Mouse (Mus musculus): ENCODE data around the gene Duoxa2. TPM values are rescaled to one million over a fixed set of nuclear protein-coding genes. Genes with fewer than 3 reads are reported as not detected.

The Duoxa2 gene
- 0.24 TPM for polyA plus RNA-seq (2017; shearing (Covaris generic))

DNA sequence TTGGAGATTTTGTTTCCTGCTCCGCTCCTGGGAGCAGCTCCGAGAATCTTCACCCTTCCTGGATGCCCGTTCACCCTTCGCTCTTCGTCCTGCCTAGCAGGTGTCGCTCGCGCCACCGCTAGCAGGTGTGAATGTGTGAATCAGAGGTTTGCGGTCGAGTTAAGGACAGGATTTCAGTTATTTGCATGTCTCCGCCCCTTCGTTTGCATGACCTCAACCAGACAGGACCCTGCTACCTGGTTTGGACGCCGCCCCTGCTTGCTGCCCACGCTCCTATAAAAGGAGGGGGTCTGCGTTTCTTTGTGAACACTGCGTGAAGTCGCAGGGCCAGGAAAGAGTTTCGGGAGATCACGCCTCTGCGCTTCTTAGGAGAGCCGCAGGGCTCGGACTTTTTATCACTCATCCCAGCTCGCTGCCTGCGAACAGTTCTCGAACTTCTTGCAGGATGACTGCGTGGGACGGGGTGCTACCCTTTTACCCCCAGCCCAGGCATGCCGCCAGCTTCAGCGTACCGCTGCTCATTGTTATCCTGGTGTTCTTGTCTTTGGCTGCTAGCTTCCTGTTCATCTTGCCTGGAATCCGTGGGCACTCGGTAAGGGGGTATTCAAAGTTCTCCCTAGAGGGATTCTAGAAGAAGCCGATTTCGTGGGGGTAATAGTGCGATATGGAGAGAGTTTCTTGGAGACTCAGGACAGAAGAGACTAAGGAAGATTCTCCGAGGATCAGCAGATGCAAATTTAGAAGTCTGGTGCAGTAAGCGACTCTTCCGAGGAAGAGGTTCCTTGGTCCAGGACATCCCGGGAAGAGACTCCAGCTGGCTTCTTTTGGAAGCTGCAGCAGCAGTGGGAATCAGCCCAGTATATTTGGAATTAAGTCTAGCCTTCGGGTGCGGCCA, at the start of gene Duoxa2:
TSS of gene Duoxa2 (plus strand) at position 305 of the 895 bp plus-strand sequence.

DNA sequence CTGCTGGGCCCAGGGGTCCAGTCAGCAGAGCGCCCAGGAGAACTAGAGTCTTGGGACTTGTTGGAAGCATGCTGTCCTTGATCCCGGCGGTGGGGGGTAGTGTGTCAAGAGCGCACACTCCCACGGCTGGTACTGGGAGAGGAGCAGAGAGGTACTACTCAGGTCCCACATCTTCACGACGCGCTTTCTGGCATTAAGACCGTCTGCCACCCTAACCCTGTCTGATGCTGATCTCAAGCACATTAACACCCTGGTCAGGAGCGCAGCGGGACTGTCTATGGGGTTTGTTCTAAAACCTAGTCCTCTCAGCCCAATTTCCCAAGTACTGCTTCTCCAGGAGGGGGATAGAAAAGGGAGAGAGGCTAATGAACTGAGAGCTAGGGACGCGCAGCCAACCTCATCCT, 602 bp upstream of the Duoxa2 start, which contains the start of gene Duox2:
TSS of gene Duox2 (minus strand) at position 354 of the 404 bp plus-strand sequence.

GRCm38 (mm10) chr2:122313536-122313935, 14.8 kb downstream of the Duoxa2 start, which contains the start of gene Duoxa1:
TSS of gene Duoxa1 (minus strand) at chr2:122313730.

DNA sequence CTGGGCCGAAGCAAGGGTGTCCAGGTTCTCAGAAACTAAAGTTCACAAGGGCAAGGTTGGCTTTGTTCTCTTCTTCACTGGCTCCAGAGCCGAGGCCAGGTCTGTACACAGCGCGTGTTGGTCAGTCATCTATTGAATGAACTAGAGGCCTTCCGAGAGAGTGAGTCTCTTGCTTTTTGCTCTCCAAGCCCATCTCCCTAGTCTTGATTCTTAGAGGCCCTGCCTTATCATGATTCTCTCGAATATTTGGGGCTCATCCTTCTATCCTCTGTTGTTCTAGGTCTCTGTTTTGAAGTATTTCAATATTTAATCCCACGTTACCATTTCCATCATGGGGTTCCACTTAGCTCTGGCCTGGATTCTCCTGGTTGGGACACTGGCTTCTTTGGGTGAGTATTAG, 16.7 kb downstream of the Duoxa2 start, which contains the start of gene Duox1:
TSS of gene Duox1 (plus strand) at position 301 of the 400 bp plus-strand sequence.

Other genes with a start within 250 kb of the Duoxa2 start
- 14.4 TPM for gene Spg11, start 180.5 kb upstream of the Duoxa2 start, polyA plus RNA-seq (2017; shearing (Covaris generic))
- gene B2m, start 151.2 kb upstream of the Duoxa2 start, polyA plus RNA-seq (2017; shearing (Covaris generic)), result 8,303 TPM
- gene Trim69, start 138.2 kb upstream of the Duoxa2 start, polyA plus RNA-seq (2017; shearing (Covaris generic)), result 0.21 TPM
- gene Patl2, start 112.7 kb upstream of the Duoxa2 start, polyA plus RNA-seq (2017; shearing (Covaris generic)), result not detected
- not detected for gene Terb2, start 112.6 kb upstream of the Duoxa2 start, polyA plus RNA-seq (2017; shearing (Covaris generic))
- gene Sord, start 64.2 kb upstream of the Duoxa2 start, polyA plus RNA-seq (2017; shearing (Covaris generic)), result 3.3 TPM
- gene Duox2, start 451 bp upstream of the Duoxa2 start, polyA plus RNA-seq (2017; shearing (Covaris generic)), result not detected
- gene Duoxa1, start 14.8 kb downstream of the Duoxa2 start, polyA plus RNA-seq (2017; shearing (Covaris generic)), result not detected
- not detected for gene Duox1, start 16.8 kb downstream of the Duoxa2 start, polyA plus RNA-seq (2017; shearing (Covaris generic))
- gene Shf, start 70.3 kb downstream of the Duoxa2 start, polyA plus RNA-seq (2017; shearing (Covaris generic)), result 2.3 TPM
- gene Slc28a2, start 127.6 kb downstream of the Duoxa2 start, polyA plus RNA-seq (2017; shearing (Covaris generic)), result 105 TPM
- 1.6 TPM for gene Gm14085, start 186.0 kb downstream of the Duoxa2 start, polyA plus RNA-seq (2017; shearing (Covaris generic))